In the genomic region with DNA sequence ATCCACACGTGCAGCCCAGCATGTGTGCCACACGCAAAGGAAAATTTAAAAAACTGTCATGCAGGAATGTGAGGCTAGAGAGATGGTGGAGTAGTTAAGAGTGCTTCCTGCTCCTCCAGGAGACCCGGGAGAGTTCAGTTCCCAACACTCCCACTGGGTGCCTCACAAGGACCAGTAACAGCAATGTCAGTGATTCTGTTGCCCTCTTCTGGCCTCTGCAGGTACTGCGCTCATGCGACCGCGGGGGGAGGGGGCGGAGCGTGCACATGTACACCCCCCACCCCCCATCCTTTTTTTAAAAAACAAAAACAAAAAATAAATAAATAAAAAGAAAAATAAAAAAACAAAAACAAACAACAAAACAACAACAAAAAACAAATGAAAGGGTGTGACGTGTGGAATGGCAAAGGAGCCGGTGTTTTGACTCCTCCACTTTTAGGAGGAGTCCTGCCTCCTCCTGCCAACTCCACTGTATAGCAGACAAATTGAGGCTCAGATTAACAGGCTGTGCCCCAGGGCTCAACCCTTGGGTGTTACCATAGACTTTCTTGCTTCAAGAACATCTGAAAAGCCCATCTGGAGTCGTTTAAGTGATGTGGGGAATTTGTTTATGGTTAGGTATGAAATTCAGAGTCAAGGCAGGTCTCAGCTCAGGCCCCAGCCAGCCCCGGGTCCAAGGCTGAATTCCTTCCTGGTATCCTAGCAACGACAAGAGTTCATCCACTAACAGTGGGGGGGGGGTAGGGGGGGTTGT, we compare ENCODE assay signal across 9 mouse cellular contexts. TPM values are rescaled to one million over a fixed set of nuclear protein-coding genes. Genes with fewer than 3 reads are reported as not detected.
DNase-seq lines count a peak whose midpoint lies in the region; ATAC-seq lines count a peak whose summit lies in the region.
"Had no signal": no experiment of that assay in that cellular context is flagged by ENCODE, and none has a peak within 500 bp of the region (broad histone marks: within the 10 kb centered on the region; RNA-seq: fewer than 3 reads in every experiment).

No protein-coding gene starts in this region.

- ATAC-seq in midbrain, embryonic 11.5 days (ENCODE audit: low FRiP score): 0 out of 2 replicates have a peak, but pooled peaks have one; percentile 46
- no peak for ATAC-seq in midbrain, embryonic 16.5 days
- peak; percentile 73; the same call in 1 of the 2 replicates for ATAC-seq in frontal cortex, adult (ENCODE audit: low TSS enrichment)
- no peak; the same call in 1 of the 2 replicates for ATAC-seq in liver, embryonic 11.5 days (replicated peaks; ENCODE audit: low FRiP score)

- H3K4me3 ChIP-seq in midbrain, embryonic 11.5 days (ENCODE audit: low read depth, low read length): no peak overlapping the region
- H3K4me3 ChIP-seq in midbrain, embryonic 16.5 days (ENCODE audit: low read depth, low read length): no peak overlapping the region
- H3K4me3 ChIP-seq in liver, embryonic 11.5 days (ENCODE audit: low read depth, low read length): no peak overlapping the region
- H3K4me3 ChIP-seq: heart, embryonic 15.5 days had no signal

- no peaks in the 10 kb centered on the region for H3K36me3 ChIP-seq in midbrain, embryonic 11.5 days (ENCODE audit: control insufficient read depth, insufficient read depth, low read length)
- H3K36me3 ChIP-seq in midbrain, embryonic 16.5 days (ENCODE audit: control insufficient read depth, insufficient read depth, low read length): no peaks in the 10 kb centered on the region
- H3K36me3 ChIP-seq in liver, embryonic 11.5 days (ENCODE audit: control insufficient read depth, insufficient read depth, low read length): no peaks in the 10 kb centered on the region
- H3K36me3 ChIP-seq: heart, embryonic 15.5 days had no signal

- 8% methylated on average over 14 of the region's 14 CpGs for WGBS in midbrain, embryonic 11.5 days
- WGBS in midbrain, embryonic 16.5 days: 4% methylated on average over 14 of the region's 14 CpGs
- 9% methylated on average over 14 of the region's 14 CpGs for WGBS in liver, embryonic 11.5 days

- H3K4me2 ChIP-seq in midbrain, embryonic 11.5 days: no peak overlapping the region
- no peak overlapping the region for H3K4me2 ChIP-seq in midbrain, embryonic 16.5 days (ENCODE audit: low read length)
- no peak overlapping the region for H3K4me2 ChIP-seq in liver, embryonic 11.5 days
- H3K4me2 ChIP-seq: heart, embryonic 15.5 days had no signal

- peak; percentile 95 for DNase-seq in midbrain, embryonic 11.5 days (ENCODE audit: low spot score, missing footprints)
- DNase-seq in c-Kit-positive CD71-negative TER-119-negative erythroid progenitor cells, embryonic 14.5 days (ENCODE audit: low read depth): peak; percentile 25
- peak; percentile 74 for DNase-seq in kidney, adult 9 months
- DNase-seq in liver, embryonic 11.5 days (ENCODE audit: low spot score): peak; percentile 66
- DNase-seq in retina, embryonic 14.5 days (ENCODE audit: low spot score): peak; percentile 76
- peak; percentile 38 for DNase-seq in urinary bladder, adult 2 months (ENCODE audit: low spot score)

- no peaks in the 10 kb centered on the region for H3K9me3 ChIP-seq in midbrain, embryonic 11.5 days (ENCODE audit: control insufficient read depth, low read length)
- H3K9me3 ChIP-seq in midbrain, embryonic 16.5 days (replicated peaks; ENCODE audit: control insufficient read depth, low read length, poor library complexity, severe bottlenecking): no peaks in the 10 kb centered on the region
- H3K9me3 ChIP-seq in liver, embryonic 11.5 days (ENCODE audit: control insufficient read depth, low read length): no peaks in the 10 kb centered on the region
- H3K9me3 ChIP-seq: heart, embryonic 15.5 days had no signal

- H3K9ac ChIP-seq in midbrain, embryonic 11.5 days (ENCODE audit: low read length): no peak overlapping the region
- H3K9ac ChIP-seq in midbrain, embryonic 16.5 days (ENCODE audit: low read depth, low read length): no peak overlapping the region
- H3K9ac ChIP-seq in liver, embryonic 11.5 days (ENCODE audit: low read depth, low read length): no peak overlapping the region
- H3K9ac ChIP-seq: heart, embryonic 15.5 days had no signal

- no peaks in the 10 kb centered on the region for H3K27me3 ChIP-seq in midbrain, embryonic 11.5 days (ENCODE audit: control insufficient read depth, insufficient read depth, low read length)
- H3K27me3 ChIP-seq in midbrain, embryonic 16.5 days (ENCODE audit: control insufficient read depth, insufficient read depth, low read depth, low read length): no peaks in the 10 kb centered on the region
- H3K27me3 ChIP-seq in liver, embryonic 11.5 days (replicated peaks; ENCODE audit: control insufficient read depth, insufficient read depth, low read length): peaks cover 3% of the 10 kb centered on the region; the same call in 1 of the 2 replicates

- peaks cover 9% of the 10 kb centered on the region; the same call in 1 of the 2 replicates for H3K4me1 ChIP-seq in midbrain, embryonic 11.5 days (ENCODE audit: control insufficient read depth, insufficient read depth, low read length)
- no peaks in the 10 kb centered on the region; the same call in 1 of the 2 replicates for H3K4me1 ChIP-seq in midbrain, embryonic 16.5 days (ENCODE audit: control insufficient read depth, insufficient read depth, low read length)
- peaks cover 7% of the 10 kb centered on the region; the same call in 1 of the 2 replicates for H3K4me1 ChIP-seq in liver, embryonic 11.5 days (replicated peaks; ENCODE audit: control insufficient read depth, insufficient read depth, low read length)
- H3K4me1 ChIP-seq: heart, embryonic 15.5 days had no signal

- no peak overlapping the region for H3K27ac ChIP-seq in midbrain, embryonic 11.5 days (ENCODE audit: low read depth, low read length)
- H3K27ac ChIP-seq in midbrain, embryonic 16.5 days (ENCODE audit: low read length): no peak overlapping the region
- H3K27ac ChIP-seq in liver, embryonic 11.5 days (ENCODE audit: low read depth, low read length): no peak overlapping the region
- H3K27ac ChIP-seq: heart, embryonic 15.5 days had no signal

RNA-seq across cellular contexts. Expression of a gene that starts 4.0 kb away (rescaled TPM):
- not detected in 2 replicates for polyA plus RNA-seq in midbrain, embryonic 11.5 days (2014; fragmentation: Nextera tagmentation; extraction: Ambion mirVana)
- polyA plus RNA-seq in midbrain, embryonic 16.5 days (2015; fragmentation: Nextera tagmentation; extraction: Ambion mirVana): not detected in 2 replicates
- not detected in 2 replicates for polyA plus RNA-seq in liver, embryonic 11.5 days (2014; fragmentation: Nextera tagmentation; extraction: Ambion mirVana)
- polyA plus RNA-seq in urinary bladder, adult 2 months (2012; rRNA removed): not detected in 2 replicates
- polyA plus RNA-seq: heart, embryonic 15.5 days had no signal

RNA-seq across cellular contexts. Expression of a gene that starts 7.3 kb away (rescaled TPM):
- not detected in 2 replicates for polyA plus RNA-seq in midbrain, embryonic 11.5 days (2014; fragmentation: Nextera tagmentation; extraction: Ambion mirVana)
- not detected in 2 replicates for polyA plus RNA-seq in midbrain, embryonic 16.5 days (2015; fragmentation: Nextera tagmentation; extraction: Ambion mirVana)
- 3.5 and 3.7 TPM in 2 replicates for polyA plus RNA-seq in liver, embryonic 11.5 days (2014; fragmentation: Nextera tagmentation; extraction: Ambion mirVana)
- polyA plus RNA-seq in urinary bladder, adult 2 months (2012; rRNA removed): 0.32 and 0.46 TPM in 2 replicates

RNA-seq across cellular contexts. Expression of a gene that starts 22.2 kb away (rescaled TPM):
- 1.4 and 2.0 TPM in 2 replicates for polyA plus RNA-seq in midbrain, embryonic 11.5 days (2014; fragmentation: Nextera tagmentation; extraction: Ambion mirVana)
- 13.1 and 16.6 TPM in 2 replicates for polyA plus RNA-seq in midbrain, embryonic 16.5 days (2015; fragmentation: Nextera tagmentation; extraction: Ambion mirVana)
- polyA plus RNA-seq in liver, embryonic 11.5 days (2014; fragmentation: Nextera tagmentation; extraction: Ambion mirVana): 0.27 and 0.33 TPM in 2 replicates
- polyA plus RNA-seq in urinary bladder, adult 2 months (2012; rRNA removed): 0.12 and 0.18 TPM in 2 replicates

RNA-seq across cellular contexts. Expression of a gene that starts 22.6 kb away (rescaled TPM):
- polyA plus RNA-seq in midbrain, embryonic 11.5 days (2014; fragmentation: Nextera tagmentation; extraction: Ambion mirVana): not detected in 2 replicates
- polyA plus RNA-seq in midbrain, embryonic 16.5 days (2015; fragmentation: Nextera tagmentation; extraction: Ambion mirVana): not detected in 2 replicates
- not detected in 2 replicates for polyA plus RNA-seq in liver, embryonic 11.5 days (2014; fragmentation: Nextera tagmentation; extraction: Ambion mirVana)
- polyA plus RNA-seq in urinary bladder, adult 2 months (2012; rRNA removed): not detected in 2 replicates
- polyA plus RNA-seq: heart, embryonic 15.5 days had no signal

RNA-seq across cellular contexts. Expression of a gene that starts 35.9 kb away (rescaled TPM):
- 9.8 and 10.9 TPM in 2 replicates for polyA plus RNA-seq in midbrain, embryonic 11.5 days (2014; fragmentation: Nextera tagmentation; extraction: Ambion mirVana)
- 36.3 and 40.5 TPM in 2 replicates for polyA plus RNA-seq in midbrain, embryonic 16.5 days (2015; fragmentation: Nextera tagmentation; extraction: Ambion mirVana)
- polyA plus RNA-seq in liver, embryonic 11.5 days (2014; fragmentation: Nextera tagmentation; extraction: Ambion mirVana): 8.8 and 10.1 TPM in 2 replicates
- 13.5 and 22.6 TPM in 2 replicates for polyA plus RNA-seq in urinary bladder, adult 2 months (2012; rRNA removed)

Comparison
In these comparisons a context has a peak if more than half of its experiments do, and no peak if none do; other contexts are left out.
1. ATAC-seq: peak in midbrain, embryonic 11.5 days (single experiment) and frontal cortex, adult (single experiment); none in midbrain, embryonic 16.5 days (single experiment) and liver, embryonic 11.5 days (single experiment).
2. DNase-seq: peak in every context shown above with its lines; median percentile 95 in midbrain, embryonic 11.5 days; 76 in retina, embryonic 14.5 days; 74 in kidney, adult 9 months; 66 in liver, embryonic 11.5 days; 38 in urinary bladder, adult 2 months; 25 in c-Kit-positive CD71-negative TER-119-negative erythroid progenitor cells, embryonic 14.5 days.